Mouse (Mus musculus) activated CD4-positive, CD25-positive, alpha-beta regulatory T cell, adult 4 months (primary cell): ENCODE results near the gene Bet1l. TPM values are rescaled to one million over a fixed set of nuclear protein-coding genes. Genes with fewer than 3 reads are reported as not detected.
"Not testable (repeated sequence)": the region's sequence is repeated elsewhere in the genome, so short reads cannot be mapped to it uniquely, and the experiment has no call there.

ENCODE experiments used
- ATAC-seq: one replicate; pipeline ENCODE4 v1.8.0; 2017
- polyA plus RNA-seq, 2 experiments: library from polyadenylated mRNA; unstranded; fragments of 100-300 nt; shearing (Covaris generic); gene quantifications; one replicate each; pipeline ENCODE4 v1.2.1; 2017

Bet1l gene
- 10 to 100 TPM; 33.1 to 48.2 TPM for polyA plus RNA-seq

- ATAC-seq, result peak; percentile 31
Measured at GRCm38 (mm10) chr7:140857550-140858505, at the start of gene Bet1l. TSS of gene Bet1l (minus strand) at chr7:140857577.

- ATAC-seq, result no peak
Measured at GRCm38 (mm10) chr7:140907131-140907530, 49.8 kb upstream of the Bet1l start.

GRCm38 (mm10) chr7:140905642-140906081 lies 48.3 kb upstream of the Bet1l start:
- ATAC-seq, result no peak

DNA sequence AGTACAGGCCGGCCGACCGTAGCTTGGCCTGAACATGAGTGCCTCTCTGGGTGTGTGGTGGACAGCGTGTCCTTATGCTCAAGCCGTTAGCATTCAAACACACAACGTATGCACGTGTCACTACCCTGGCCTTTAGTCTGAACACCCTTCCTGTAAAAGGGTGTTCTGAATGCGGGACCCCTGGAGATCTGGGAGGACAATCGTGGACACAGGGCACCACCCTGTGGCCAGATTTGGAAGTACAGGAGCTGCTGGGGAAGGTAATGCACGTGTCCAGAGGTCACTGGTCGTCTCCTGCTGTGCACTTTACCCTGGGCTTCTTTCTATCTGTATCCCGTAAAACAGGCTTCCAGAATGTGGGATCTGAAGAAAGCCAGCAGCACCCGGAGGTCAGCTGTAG lies 45.8 kb upstream of the Bet1l start:
- ATAC-seq, result no peak

DNA sequence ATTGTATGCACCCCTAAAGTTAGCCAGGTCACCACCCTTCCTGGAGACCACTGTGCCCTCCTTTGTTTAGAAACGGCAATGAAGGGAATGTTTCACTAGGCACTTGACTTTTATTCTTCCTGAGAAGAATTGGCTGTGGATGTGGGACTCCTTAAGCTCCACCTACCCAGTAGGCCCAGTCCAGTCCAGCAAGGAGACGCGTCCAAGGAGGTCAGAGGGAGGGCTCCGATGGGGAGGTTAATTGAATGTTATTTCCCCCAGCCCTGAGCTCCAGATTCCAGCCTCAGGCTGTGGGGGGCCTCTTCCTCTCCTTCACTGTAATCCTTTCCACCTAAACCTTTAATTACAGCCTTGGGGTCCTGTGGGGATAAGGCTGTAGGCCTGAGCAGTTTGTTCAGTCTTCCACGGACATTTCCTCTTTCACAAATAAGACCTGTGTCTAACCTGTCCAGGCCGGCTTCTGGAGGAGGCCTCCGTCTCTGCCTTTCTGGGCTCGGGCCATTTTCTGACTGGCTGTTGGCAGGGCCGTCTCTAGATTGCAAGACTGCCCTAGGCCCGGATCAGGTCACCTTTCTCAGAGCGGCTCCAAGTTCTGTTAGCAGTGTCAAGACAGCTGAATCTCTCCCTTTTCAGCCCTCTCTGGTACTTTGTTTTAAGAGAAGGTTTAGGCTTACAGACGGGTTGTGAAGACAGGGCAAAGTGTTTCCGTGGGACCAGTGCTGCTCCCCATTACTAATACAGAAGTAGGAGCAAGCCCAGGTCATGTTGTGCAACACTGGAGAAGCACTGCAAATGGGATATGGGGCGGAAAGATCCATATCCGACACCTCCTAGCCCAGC lies 44.9 kb upstream of the Bet1l start:
- no peak for ATAC-seq

DNA sequence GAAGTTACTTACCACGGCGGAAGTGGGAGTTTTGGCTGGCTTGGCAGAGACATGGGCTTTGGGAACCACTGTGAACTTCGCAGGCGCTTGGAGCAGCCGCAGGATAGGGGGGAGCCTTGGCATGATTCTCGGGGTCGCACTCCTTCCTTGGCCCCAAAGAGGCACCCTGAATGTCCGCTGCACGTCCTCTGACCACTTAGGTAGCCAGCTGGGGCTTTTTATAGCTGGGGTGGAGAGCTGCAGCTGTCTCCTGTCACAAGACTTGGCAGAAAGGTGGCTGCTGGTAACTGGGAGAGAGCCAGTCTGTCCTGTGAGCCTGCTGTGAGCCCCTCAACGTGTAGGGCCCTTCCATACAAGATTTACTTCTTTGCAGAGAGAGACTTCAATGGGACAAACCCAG lies 42.8 kb upstream of the Bet1l start, which contains the start of gene Cox8b:
Gene Cox8b, minus strand, starts transcription at position 227 of the 400 bp plus-strand sequence.
- ATAC-seq, result no peak

GRCm38 (mm10) chr7:140899121-140899520 lies 41.7 kb upstream of the Bet1l start:
- no peak for ATAC-seq

GRCm38 (mm10) chr7:140897863-140898262 lies 40.5 kb upstream of the Bet1l start:
- ATAC-seq, result no peak

GRCm38 (mm10) chr7:140894611-140895010 lies 37.2 kb upstream of the Bet1l start:
- no peak for ATAC-seq

DNA sequence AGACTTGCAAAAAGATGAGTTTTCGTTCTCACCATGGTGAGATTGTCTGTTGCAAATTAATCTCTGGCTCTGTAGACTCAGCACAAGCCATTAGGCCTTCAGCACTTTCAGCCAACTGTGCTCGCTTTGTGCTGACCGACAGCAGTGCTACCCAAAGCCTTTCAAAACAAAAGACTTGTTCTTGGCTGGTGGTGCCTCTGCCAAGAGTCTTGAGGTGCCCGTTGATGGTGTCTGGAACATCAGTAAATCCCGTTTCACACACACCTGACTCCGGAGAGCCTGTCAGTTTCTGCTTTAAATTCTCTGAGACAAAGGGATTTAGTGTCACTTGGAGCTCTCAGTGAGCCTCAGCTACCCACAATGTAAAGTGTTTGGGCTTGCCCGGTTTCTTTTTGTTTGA lies 36.7 kb upstream of the Bet1l start:
- no peak for ATAC-seq

GRCm38 (mm10) chr7:140890636-140891035 lies 33.3 kb upstream of the Bet1l start:
- not testable (repeated sequence) for ATAC-seq

DNA sequence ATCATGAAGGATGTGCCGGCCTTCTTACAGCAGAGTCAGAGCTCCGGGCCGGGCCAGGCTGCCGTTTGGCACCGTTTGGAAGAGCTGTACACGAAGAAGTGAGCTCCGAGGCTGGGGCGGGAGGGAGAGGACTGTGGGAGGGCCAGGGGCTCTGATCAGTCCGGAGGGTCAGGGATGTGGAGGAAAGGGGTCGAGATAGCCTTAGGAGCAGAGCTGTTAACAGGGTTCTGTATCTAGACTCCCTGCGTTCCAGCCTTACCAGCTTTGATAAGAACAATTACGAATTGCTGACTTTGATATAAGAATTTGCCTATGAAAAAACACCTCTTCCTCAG lies 25.1 kb upstream of the Bet1l start:
- no peak for ATAC-seq

DNA sequence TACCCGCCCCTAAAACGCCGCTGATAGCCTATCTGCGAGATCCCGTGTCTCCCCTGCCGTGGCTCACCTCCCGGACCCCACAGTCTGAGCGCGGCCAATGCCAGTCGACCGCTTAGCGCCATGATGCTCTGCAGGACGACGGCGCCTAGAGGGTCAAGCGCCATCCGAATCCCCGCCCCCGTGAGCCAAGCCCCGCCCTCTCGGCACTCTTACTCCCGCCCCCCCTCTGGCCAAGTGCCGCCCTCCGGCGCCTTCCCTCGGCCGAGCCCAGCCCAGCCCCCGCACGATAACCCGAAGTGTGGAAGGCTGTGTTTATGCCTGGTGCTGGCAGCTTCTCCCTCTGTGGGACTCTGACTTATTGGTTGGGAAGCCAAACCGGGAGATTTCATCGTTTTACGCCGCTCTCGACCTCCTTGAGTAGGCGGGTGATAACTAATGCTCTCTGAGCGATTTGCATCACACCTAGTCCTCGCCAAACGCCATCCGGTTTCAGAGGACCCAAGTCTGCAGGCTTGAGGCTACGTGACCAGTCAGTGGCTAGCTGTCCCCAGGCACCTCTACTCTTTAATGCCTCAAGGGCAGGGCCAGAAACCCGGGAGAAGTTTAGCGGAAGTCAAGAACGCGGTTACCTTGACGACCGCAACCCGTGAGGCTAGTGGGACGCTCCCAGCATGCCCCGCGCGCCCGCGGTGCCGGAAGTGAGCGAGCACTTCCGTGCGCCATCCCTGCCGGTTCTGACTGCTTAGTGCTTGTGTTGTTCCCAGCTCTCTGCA lies 24.5 kb upstream of the Bet1l start, which contains the start of the genes Psmd13 and Sirt3:
Gene Psmd13, plus strand, starts transcription at position 273 of the 773 bp plus-strand sequence.
Gene Sirt3, minus strand, starts transcription at position 614 of the 773 bp plus-strand sequence.
- peak; percentile 95 for ATAC-seq

- no peak for ATAC-seq
Measured at GRCm38 (mm10) chr7:140880865-140881515, 23.6 kb upstream of the Bet1l start.

GRCm38 (mm10) chr7:140880419-140880818 lies 23.0 kb upstream of the Bet1l start:
- no peak for ATAC-seq

- ATAC-seq, result no peak
Measured at GRCm38 (mm10) chr7:140879355-140879754, 22.0 kb upstream of the Bet1l start.

DNA sequence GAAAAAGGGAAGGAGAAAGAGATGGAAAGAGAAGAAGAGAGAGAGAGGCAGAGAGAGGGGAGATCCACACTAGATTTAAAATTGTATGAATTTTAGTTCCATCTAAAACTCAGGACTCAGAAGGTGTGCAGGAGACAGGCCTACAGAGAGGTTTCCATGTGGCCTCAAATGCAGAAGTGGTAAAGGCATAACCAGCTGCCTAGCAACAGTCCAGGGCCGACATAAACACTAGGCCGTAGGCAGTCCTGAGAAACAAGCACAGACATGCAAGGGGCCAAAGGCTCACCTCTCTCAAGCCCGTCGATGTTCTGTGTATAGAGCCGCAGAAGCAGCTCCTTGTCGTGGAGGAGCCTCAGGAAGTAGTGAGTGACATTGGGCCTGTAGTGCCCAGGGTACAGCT lies 20.0 kb upstream of the Bet1l start:
- ATAC-seq, result no peak

- no peak for ATAC-seq
Measured at GRCm38 (mm10) chr7:140874224-140874623, 16.8 kb upstream of the Bet1l start.

GRCm38 (mm10) chr7:140864761-140865160 lies 7.4 kb upstream of the Bet1l start:
- no peak for ATAC-seq

DNA sequence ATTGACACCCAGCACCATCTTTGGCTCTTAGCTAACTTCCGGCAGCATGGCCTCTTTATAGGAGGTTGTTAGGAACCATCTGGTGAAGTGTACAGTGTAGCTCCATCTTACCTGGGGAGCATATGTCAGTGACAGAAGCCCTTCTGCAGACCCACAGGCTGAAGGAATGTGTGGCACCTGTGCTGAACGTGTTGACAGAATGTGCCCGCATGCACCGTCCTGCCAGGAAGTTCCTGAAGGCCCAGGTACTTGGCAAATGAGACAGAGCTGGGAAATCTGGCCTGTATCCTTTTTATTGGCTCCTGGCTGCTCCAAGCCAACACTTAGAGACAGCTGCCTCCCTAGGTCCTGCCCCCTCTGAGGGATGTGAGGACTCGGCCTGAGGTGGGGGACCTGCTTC lies 3.4 kb upstream of the Bet1l start:
- ATAC-seq, result no peak

DNA sequence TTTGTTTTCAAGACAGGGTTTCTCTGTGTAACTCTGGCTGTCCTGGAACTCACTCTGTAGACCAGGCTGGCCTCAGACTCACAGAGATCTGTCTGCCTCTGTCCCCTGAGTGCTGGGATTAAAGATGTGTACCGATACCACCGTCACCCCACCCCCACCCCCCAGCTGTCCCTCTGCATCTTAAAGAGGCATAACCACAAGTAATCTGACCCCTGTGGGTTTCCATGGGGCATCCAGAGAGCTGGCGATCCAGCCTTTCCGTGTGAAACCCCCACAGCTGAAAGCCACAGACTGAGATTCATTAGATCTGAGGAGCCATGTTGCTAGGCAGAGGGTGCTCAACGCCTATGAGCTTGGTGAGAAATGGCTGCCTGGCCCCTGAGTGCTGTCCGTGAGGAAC lies 2.6 kb upstream of the Bet1l start:
- no peak for ATAC-seq

DNA sequence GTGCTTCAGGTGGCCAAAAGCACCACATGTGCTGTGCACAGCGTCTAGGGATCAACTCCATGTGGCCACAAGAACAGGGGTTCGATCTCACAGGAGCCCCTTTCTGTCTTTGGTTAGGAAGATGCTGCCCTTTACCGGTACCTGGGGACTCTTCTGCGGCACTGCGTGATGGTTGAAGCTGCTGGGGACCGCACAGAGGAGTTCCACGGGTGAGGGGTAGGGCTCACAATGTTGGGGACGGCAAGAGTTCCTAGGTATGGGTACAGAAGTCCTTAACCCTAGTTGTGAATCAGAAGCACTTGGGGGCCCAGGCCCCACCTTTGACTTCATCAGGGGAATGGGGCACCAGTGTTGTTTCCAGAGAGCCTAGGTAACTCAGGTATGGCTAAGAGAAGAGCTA lies 1.4 kb upstream of the Bet1l start:
- ATAC-seq, result no peak
